Mouse (Mus musculus): ENCODE results near the gene Dtnb.
A peak's percentile ranks its signal among the peaks of the same experiment; 100 is the strongest.

Dtnb gene

GRCm38 (mm10) chr12:3733328-3733727, 161.1 kb downstream of the Dtnb start:
- no peak for DNase-seq

GRCm38 (mm10) chr12:3737009-3737408, 164.8 kb downstream of the Dtnb start:
- DNase-seq: no peak

- peak; percentile 28 for DNase-seq
Measured at GRCm38 (mm10) chr12:3738741-3739529, 166.8 kb downstream of the Dtnb start.

GRCm38 (mm10) chr12:3739749-3740704, 167.8 kb downstream of the Dtnb start:
- DNase-seq: no peak

GRCm38 (mm10) chr12:3740705-3741081, 168.5 kb downstream of the Dtnb start:
- no peak for DNase-seq

GRCm38 (mm10) chr12:3745432-3746105, 173.4 kb downstream of the Dtnb start:
- no peak for DNase-seq

GRCm38 (mm10) chr12:3746369-3746768, 174.2 kb downstream of the Dtnb start:
- no peak for DNase-seq

GRCm38 (mm10) chr12:3747583-3747982, 175.4 kb downstream of the Dtnb start:
- no peak for DNase-seq

GRCm38 (mm10) chr12:3755522-3755921, 183.3 kb downstream of the Dtnb start:
- no peak for DNase-seq

GRCm38 (mm10) chr12:3756216-3756615, 184.0 kb downstream of the Dtnb start:
- DNase-seq: no peak

- no peak for DNase-seq
Measured at GRCm38 (mm10) chr12:3758127-3758526, 185.9 kb downstream of the Dtnb start.

- no peak for DNase-seq
Measured at GRCm38 (mm10) chr12:3759419-3759818, 187.2 kb downstream of the Dtnb start.

- DNase-seq: no peak
Measured at GRCm38 (mm10) chr12:3760876-3761590, 188.9 kb downstream of the Dtnb start.

GRCm38 (mm10) chr12:3761591-3762295, 189.6 kb downstream of the Dtnb start:
- no peak for DNase-seq

GRCm38 (mm10) chr12:3764191-3764804, 192.1 kb downstream of the Dtnb start:
- no peak for DNase-seq

- no peak for DNase-seq
Measured at GRCm38 (mm10) chr12:3767360-3767759, 195.2 kb downstream of the Dtnb start.

- no peak for DNase-seq
Measured at GRCm38 (mm10) chr12:3768391-3768790, 196.2 kb downstream of the Dtnb start.

GRCm38 (mm10) chr12:3770546-3770945, 198.4 kb downstream of the Dtnb start:
- DNase-seq: no peak

GRCm38 (mm10) chr12:3771080-3771479, 198.9 kb downstream of the Dtnb start:
- DNase-seq: no peak

GRCm38 (mm10) chr12:3773643-3774042, 201.5 kb downstream of the Dtnb start:
- no peak for DNase-seq

- no peak for DNase-seq
Measured at GRCm38 (mm10) chr12:3776015-3776414, 203.8 kb downstream of the Dtnb start.
